Mouse (Mus musculus) liver, embryonic 14.5 days (tissue): Measurements from ENCODE around the gene Kif13a.

Experiments
- CTCF ChIP-seq: IDR thresholded peaks from 2 replicates; pipeline ENCODE4 v1.5.1; 2016; ENCODE audit warnings: antibody characterized with exemption, low read depth, control low read depth
- EP300 ChIP-seq: IDR thresholded peaks from 2 replicates; pipeline ENCODE4 v1.6.1; 2016; ENCODE audit warnings: antibody characterized with exemption, low read depth

GRCm38 (mm10) chr13:46925671-46926070, 4.0 kb downstream of the Kif13a start:
- TF ChIP-seq CTCF (no peak), EP300 (no peak)
